Mouse (Mus musculus) hindbrain, embryonic 11.5 days (tissue): ENCODE results near the gene Fam114a1. TPM values are rescaled to one million over a fixed set of nuclear protein-coding genes. Genes with fewer than 3 reads are reported as not detected.

ENCODE experiments used
- ATAC-seq: fragments of 200-750 bp; cut with Nextera tagmentation; 2 replicates; pipeline ENCODE4 v1.8.0; 2017; ENCODE audit warnings: mild to moderate bottlenecking, moderate TSS enrichment, moderate library complexity; ENCODE audit not compliant: low FRiP score
- DNase-seq: peaks from one replicate; pipeline ENCODE4 v3.0.0-alpha.2; 2015; ENCODE audit warnings: low spot score
- H3K27ac ChIP-seq: fragments of 300-500 bp; sonication (generic); 2 replicates; pipeline ENCODE4 v1.5.1; 2014; ENCODE audit warnings: mild to moderate bottlenecking, low read depth, low read length
- H3K27me3 ChIP-seq: fragments of 300-500 bp; sonication (generic); 2 replicates; pipeline ENCODE4 v1.6.1; 2014; ENCODE audit warnings: mild to moderate bottlenecking, low read length, moderate library complexity, mixed read lengths; ENCODE audit not compliant: control insufficient read depth, insufficient read depth
- H3K36me3 ChIP-seq: fragments of 300-500 bp; sonication (generic); 2 replicates; pipeline ENCODE4 v1.6.1; 2014; ENCODE audit warnings: mild to moderate bottlenecking, low read length, moderate library complexity, mixed read lengths; ENCODE audit not compliant: control insufficient read depth, insufficient read depth
- H3K4me1 ChIP-seq: fragments of 300-500 bp; sonication (generic); replicated peaks from 2 replicates; pipeline ENCODE4 v1.6.1; 2014; ENCODE audit warnings: low read length, mixed read lengths; ENCODE audit not compliant: control insufficient read depth, insufficient read depth
- H3K4me2 ChIP-seq: fragments of 300-500 bp; sonication (generic); replicated peaks from 2 replicates; pipeline ENCODE4 v1.6.1; 2014; ENCODE audit warnings: mild to moderate bottlenecking, low read depth, low read length
- H3K4me3 ChIP-seq: fragments of 300-500 bp; sonication (generic); 2 replicates; pipeline ENCODE4 v1.5.1; 2014; ENCODE audit warnings: low read depth, low read length
- H3K9ac ChIP-seq: fragments of 300-500 bp; sonication (generic); 2 replicates; pipeline ENCODE4 v1.6.1; 2014; ENCODE audit warnings: low read depth, low read length
- H3K9me3 ChIP-seq: fragments of 300-500 bp; sonication (generic); 2 replicates; pipeline ENCODE4 v1.6.1; 2016; ENCODE audit warnings: low read length; ENCODE audit not compliant: control insufficient read depth
- WGBS: fragments of 180-500 bp; shearing (Covaris S2); extraction: QIAGEN DNeasy Blood & Tissue Kit; methylation state at CpG from one replicate; pipeline ENCODE4 v1.1.7; 2014; 5-methylcytosine and 5-hydroxymethylcytosine counted together
- polyA plus RNA-seq: library from polyadenylated mRNA; unstranded; fragments of >200 nt; fragmentation: Nextera tagmentation; extraction: Ambion mirVana; gene quantifications from 2 replicates; pipeline ENCODE4 v1.2.1, GENCODE M21; 2014

The Fam114a1 gene
- polyA plus RNA-seq, 1 experiment from 2014 or later = 21.8 TPM

DNA sequence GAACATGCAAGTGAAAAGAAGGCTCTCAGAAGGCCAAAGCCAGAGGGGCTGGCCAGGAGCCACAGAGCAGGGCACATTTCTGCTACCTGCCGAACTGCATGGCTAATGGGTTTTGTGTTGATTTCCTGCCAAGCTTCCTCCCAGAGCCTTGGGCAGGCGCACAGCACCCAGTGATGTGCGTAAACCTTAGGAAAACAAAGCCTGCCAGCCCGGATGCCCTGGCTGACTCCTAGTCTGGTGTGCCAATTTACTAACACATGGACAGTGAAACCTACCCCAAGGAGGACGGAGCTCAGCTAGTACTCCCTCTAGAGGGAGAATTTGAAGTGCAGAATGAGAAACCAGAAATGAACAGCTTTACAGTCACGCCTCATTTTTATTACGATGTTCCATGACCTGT, 50.0 kb downstream of the Fam114a1 start:
- Histone ChIP-seq H3K27ac (no peak overlapping the region), H3K9me3 (no peaks in the 10 kb centered on the region), H3K4me1 (no peaks in the 10 kb centered on the region), H3K4me2 (no peak overlapping the region), H3K36me3 (no peaks in the 10 kb centered on the region), H3K27me3 (no peaks in the 10 kb centered on the region), H3K9ac (no peak overlapping the region), H3K4me3 (no peak overlapping the region)
- DNase-seq (no peak), ATAC-seq (no peak)
- WGBS = 55% methylated on average over 7 of the region's 7 CpGs

DNA sequence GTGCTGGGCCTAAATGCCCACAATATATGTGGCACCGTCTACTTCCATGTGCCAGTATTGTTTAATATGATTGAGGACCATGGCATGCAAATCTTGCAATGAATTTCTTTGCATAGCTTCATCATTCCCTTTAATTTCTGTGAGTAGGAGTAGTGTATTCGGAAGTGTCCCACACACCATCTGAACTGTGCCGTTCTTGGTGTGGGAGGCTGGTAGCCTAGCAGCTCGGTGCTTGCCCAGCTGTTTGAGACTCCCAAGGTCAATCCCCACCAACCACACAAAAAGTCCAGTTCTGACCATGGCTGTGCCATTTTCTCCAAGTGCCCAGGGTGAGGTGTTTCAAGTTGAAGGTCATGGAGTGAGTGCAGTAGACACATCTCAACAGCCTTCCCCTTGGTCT, 52.1 kb downstream of the Fam114a1 start:
- Histone ChIP-seq H3K4me2 (no peak overlapping the region), H3K27me3 (no peaks in the 10 kb centered on the region), H3K9me3 (no peaks in the 10 kb centered on the region), H3K36me3 (no peaks in the 10 kb centered on the region), H3K9ac (no peak overlapping the region), H3K27ac (no peak overlapping the region), H3K4me1 (no peaks in the 10 kb centered on the region), H3K4me3 (no peak overlapping the region)
- ATAC-seq (no peak), DNase-seq (no peak)
- 92% methylated on average over 4 of the region's 4 CpGs for WGBS

DNA sequence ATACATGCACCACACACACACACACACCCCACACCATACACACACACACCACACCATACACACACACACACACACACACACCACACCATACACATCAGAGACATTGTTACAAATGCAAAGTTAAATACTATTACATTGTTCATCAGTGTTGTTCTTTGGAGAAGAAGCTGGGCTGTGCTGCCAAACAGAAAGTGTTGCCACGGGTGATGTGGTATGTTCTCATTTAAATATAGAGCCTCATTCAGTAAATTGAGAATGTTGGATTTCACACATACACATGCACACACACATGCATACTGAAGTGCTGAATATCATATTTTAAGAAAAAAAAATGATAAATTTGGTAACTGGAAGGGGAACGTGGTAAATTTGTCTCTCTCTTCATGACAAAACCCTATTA, 54.8 kb downstream of the Fam114a1 start:
- no peak overlapping the region for H3K9ac ChIP-seq
- H3K4me3 ChIP-seq = no peak overlapping the region
- 74% methylated on average over 2 of the region's 2 CpGs for WGBS
- no peaks in the 10 kb centered on the region for H3K27me3 ChIP-seq
- no peak overlapping the region for H3K4me2 ChIP-seq
- H3K9me3 ChIP-seq = no peaks in the 10 kb centered on the region
- ATAC-seq = no peak
- H3K27ac ChIP-seq = no peak overlapping the region
- H3K36me3 ChIP-seq = no peaks in the 10 kb centered on the region
- DNase-seq = no peak
- H3K4me1 ChIP-seq = no peaks in the 10 kb centered on the region

DNA sequence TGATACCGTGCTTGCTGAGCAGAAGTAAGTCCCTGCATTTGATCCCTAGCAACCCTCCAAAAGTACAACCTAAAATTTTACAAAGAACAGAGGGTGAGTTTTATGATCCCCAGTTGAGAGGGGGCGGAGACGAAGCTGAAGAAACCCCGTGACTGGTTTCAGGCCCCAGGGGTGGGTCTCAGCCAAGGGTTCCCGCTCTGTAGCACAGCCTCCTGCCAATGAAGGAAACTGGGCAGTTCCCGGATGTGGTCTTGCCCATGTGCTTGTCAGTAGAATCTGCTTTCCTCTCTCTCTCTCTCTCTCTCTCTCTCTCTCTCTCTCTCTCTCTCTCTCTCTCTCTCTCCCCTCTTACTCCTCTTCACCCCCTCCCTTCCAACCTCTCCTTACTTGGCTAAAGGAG, 56.0 kb downstream of the Fam114a1 start:
- Histone ChIP-seq H3K36me3 (no peaks in the 10 kb centered on the region), H3K27ac (no peak overlapping the region), H3K9ac (no peak overlapping the region), H3K4me1 (no peaks in the 10 kb centered on the region), H3K4me3 (no peak overlapping the region), H3K27me3 (no peaks in the 10 kb centered on the region), H3K9me3 (no peaks in the 10 kb centered on the region), H3K4me2 (no peak overlapping the region)
- 69% methylated on average over 6 of the region's 6 CpGs for WGBS
- DNase-seq = no peak
- ATAC-seq = no peak

DNA sequence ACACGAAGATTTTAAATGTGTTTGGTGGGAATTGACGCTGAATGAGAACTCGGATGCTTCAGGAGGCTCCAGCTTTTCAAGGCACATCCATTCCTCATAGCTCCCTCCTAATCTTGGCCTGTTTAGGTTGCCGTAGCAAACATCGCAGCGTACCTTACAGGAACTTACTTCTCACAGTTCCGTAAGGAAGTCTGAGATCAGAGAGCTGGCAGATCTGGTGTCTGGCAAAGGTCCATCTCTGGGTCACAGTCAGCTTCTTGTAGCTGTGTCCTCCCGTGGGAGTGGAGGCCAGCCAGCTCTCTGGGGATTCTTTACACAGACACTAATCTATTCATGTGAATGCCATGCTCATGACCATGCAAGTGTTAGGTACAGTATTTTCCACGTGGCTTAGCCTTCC, 56.9 kb downstream of the Fam114a1 start:
- WGBS = 82% methylated on average over 9 of the region's 9 CpGs
- Histone ChIP-seq H3K27me3 (no peaks in the 10 kb centered on the region), H3K36me3 (no peaks in the 10 kb centered on the region), H3K9ac (no peak overlapping the region), H3K27ac (no peak overlapping the region), H3K4me3 (no peak overlapping the region), H3K4me1 (no peaks in the 10 kb centered on the region), H3K9me3 (no peaks in the 10 kb centered on the region), H3K4me2 (no peak overlapping the region)
- ATAC-seq (no peak), DNase-seq (no peak)

DNA sequence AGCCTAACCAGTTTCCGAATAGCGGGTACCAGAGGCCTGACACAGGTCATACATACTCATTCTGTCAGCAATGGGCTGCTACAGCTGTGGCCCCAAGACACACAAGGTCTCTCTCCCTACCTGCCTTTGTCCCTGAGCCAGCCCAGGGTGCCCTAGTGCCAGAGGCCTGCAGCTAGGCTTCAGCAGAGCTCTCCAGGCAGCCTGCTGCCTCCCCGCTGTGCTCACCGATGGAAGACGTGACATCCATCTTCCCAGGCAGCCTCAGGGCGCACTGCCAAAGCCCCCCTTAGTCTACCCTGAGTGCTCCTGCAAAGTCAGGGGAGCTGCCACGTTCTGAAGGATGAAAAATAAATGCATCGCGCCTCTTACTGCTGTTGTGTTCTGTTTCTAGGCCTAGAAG, 58.1 kb downstream of the Fam114a1 start:
- Histone ChIP-seq H3K9ac (0 out of 2 replicates have a peak overlapping the region, but pooled peaks have one; percentile 5), H3K27ac (no peak overlapping the region; the same call in 1 of the 2 replicates), H3K27me3 (no peaks in the 10 kb centered on the region), H3K4me1 (no peaks in the 10 kb centered on the region), H3K9me3 (no peaks in the 10 kb centered on the region), H3K4me2 (no peak overlapping the region), H3K4me3 (no peak overlapping the region), H3K36me3 (no peaks in the 10 kb centered on the region)
- 43% methylated on average over 9 of the region's 9 CpGs for WGBS
- DNase-seq = peak; percentile 14
- peak; percentile 54; the same call in 1 of the 2 replicates for ATAC-seq

DNA sequence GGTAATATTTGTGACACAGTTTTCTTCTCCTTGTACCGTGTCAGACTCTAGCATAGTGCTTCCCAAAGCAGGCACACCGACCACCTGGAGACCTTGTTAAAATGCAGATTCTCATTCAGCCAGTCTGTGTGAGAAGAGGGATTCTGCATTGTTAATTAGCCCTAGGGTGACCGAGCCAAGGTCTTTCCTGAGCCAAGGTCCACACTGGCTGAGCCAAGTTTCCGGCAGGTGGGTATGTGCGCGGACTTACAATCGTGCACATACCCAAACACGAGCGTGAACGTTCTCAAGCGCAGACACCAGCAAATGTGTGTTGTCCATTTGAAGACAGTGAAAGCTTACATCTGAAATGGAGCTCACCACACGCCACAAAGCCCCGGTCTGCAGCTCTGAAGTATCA, 66.7 kb downstream of the Fam114a1 start:
- ATAC-seq (no peak; the same call in 1 of the 2 replicates), DNase-seq (no peak)
- H3K4me1 ChIP-seq = no peaks in the 10 kb centered on the region
- no peaks in the 10 kb centered on the region for H3K36me3 ChIP-seq
- H3K4me2 ChIP-seq = no peak overlapping the region
- no peak overlapping the region for H3K9ac ChIP-seq
- 74% methylated on average over 13 of the region's 13 CpGs for WGBS
- no peaks in the 10 kb centered on the region for H3K9me3 ChIP-seq
- no peak overlapping the region for H3K4me3 ChIP-seq
- no peaks in the 10 kb centered on the region for H3K27me3 ChIP-seq
- no peak overlapping the region for H3K27ac ChIP-seq

DNA sequence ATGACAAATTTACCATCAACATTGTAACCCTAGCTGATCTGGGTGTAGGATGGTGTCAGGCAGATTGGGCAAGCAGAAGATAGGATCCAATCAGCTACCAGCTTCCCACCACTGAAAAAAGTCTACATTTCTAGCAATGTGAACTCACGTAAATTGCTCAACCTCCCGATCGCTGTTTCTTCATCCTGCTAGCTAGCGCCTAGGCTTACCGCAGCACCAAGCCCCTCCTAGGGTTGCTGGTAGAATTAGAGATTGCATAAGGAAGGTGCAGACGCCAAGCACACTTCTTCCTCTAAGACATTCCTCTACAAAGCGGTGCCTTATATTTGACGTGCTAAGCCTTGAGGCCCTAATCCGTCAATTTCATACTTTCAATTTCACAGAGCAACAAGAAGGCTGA, 68.4 kb downstream of the Fam114a1 start:
- no peaks in the 10 kb centered on the region for H3K4me1 ChIP-seq
- 92% methylated on average over 9 of the region's 9 CpGs for WGBS
- no peaks in the 10 kb centered on the region for H3K36me3 ChIP-seq
- H3K27ac ChIP-seq = no peak overlapping the region
- no peaks in the 10 kb centered on the region for H3K27me3 ChIP-seq
- no peak for DNase-seq
- H3K4me3 ChIP-seq = no peak overlapping the region
- H3K9me3 ChIP-seq = no peaks in the 10 kb centered on the region
- no peak overlapping the region for H3K9ac ChIP-seq
- H3K4me2 ChIP-seq = no peak overlapping the region
- no peak for ATAC-seq

DNA sequence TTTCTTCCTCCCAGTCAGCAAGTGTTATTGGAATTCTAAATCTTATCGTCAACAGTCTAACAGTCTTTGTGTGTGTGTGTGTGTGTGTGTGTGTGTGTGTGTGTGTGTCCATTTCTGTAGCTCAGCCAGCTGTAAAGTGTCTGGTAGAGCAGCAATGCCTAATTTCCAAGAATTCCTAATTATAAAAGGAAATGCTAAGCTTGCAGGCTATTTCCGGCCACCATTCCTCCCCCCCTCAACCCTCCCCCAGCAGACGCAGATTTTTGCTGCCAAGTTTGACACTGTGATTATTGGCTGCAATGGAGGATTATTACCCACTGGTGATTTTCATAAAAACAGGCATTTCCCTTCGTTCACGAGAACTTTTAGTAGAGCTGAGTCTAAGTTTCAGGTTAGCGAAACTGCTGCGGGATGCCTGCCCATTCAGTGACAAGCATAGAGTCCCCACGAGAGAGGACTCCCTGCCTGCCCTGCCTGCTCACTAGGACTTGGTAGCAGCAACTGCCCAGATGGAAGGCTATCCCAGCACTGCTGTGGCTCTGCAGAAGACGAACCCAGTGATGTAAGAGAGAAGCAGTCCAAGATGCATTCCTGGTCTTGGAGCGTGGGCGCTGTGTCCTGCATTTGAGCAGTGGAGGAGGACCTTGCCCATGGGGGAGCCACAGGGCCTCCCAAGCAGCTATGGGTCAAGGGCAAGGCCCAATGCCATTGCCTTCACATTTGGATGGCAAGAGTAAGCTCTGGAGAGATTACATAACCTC, 69.1 kb downstream of the Fam114a1 start:
- H3K27me3 ChIP-seq = no peaks in the 10 kb centered on the region
- H3K27ac ChIP-seq = no peak overlapping the region
- no peaks in the 10 kb centered on the region for H3K4me1 ChIP-seq
- H3K9me3 ChIP-seq = no peaks in the 10 kb centered on the region
- no peak overlapping the region for H3K4me2 ChIP-seq
- WGBS = 86% methylated on average over 11 of the region's 11 CpGs
- H3K36me3 ChIP-seq = no peaks in the 10 kb centered on the region
- no peak overlapping the region for H3K9ac ChIP-seq
- no peak for ATAC-seq
- no peak for DNase-seq
- no peak overlapping the region for H3K4me3 ChIP-seq
